ENCODE assay signal across 8 mouse cellular contexts in the genomic region with DNA sequence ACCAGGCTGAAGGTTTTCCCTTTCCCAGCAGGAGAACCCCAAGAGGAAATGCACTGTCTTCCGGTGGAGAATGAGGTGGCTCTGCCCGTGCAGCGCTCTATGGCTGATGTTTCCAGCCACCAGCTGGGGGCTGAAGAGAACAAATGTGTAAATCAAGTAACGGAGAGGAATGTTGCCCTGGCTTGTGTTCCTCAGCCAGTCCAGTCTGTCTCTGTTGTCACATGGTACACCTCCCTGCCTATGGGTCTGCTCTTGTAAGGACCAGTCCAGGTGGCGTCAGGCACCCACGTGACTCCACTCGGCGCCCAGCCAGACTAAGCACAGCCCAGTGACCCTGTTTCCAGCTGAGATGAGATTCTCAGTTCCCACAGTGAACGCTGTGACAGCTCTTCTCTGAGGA. TPM values are rescaled to one million over a fixed set of nuclear protein-coding genes. Genes with fewer than 3 reads are reported as not detected.
A peak's percentile ranks its signal among the peaks of the same experiment; 100 is the strongest.
DNase-seq lines count a peak whose midpoint lies in the region; ATAC-seq lines count a peak whose summit lies in the region.

No protein-coding gene starts in this region.

- DNase-seq in NIH3T3 (ENCODE audit: low read depth): peak; percentile 11
- DNase-seq in heart, postnatal 36 days: peak; percentile 34 to 54
- peak; percentile 67 to 78 for DNase-seq in kidney, postnatal 4 days
- no peak for DNase-seq in spleen, postnatal 4 days (ENCODE audit: low spot score in 2 of 2)
- DNase-seq in layer of hippocampus, adult 9-10 months (ENCODE audit: low spot score): no peak

- peaks cover 19% of the 10 kb centered on the region for H3K4me1 ChIP-seq in forebrain, embryonic 12.5 days
- peaks cover 18% of the 10 kb centered on the region for H3K4me1 ChIP-seq in midbrain, embryonic 12.5 days

- H3K4me3 ChIP-seq in forebrain, embryonic 12.5 days (replicated peaks): no peak overlapping the region
- no peak overlapping the region for H3K4me3 ChIP-seq in midbrain, embryonic 12.5 days

- H3K27ac ChIP-seq in forebrain, embryonic 12.5 days: 0 out of 2 replicates have a peak overlapping the region, but pooled peaks have one; percentile 19
- H3K27ac ChIP-seq in midbrain, embryonic 12.5 days (replicated peaks): 0 out of 2 replicates have a peak overlapping the region, but pooled peaks have one; percentile 35

- H3K9ac ChIP-seq in forebrain, embryonic 12.5 days: no peak overlapping the region
- no peak overlapping the region for H3K9ac ChIP-seq in midbrain, embryonic 12.5 days (replicated peaks)

- H3K9me3 ChIP-seq in forebrain, embryonic 12.5 days: 0 out of 2 replicates have a peak, but pooled peaks cover 3% of the 10 kb centered on the region
- H3K9me3 ChIP-seq in midbrain, embryonic 12.5 days: peaks cover under 1% of the 10 kb centered on the region; the same call in 1 of the 2 replicates

- intact Hi-C loops in heart, postnatal 36 days (cut with DNase I): no loop called here

- ATAC-seq in CD4-positive, CD25-positive, alpha-beta regulatory T cell, adult 4 months: peak; percentile 28
- peak; percentile 91 for ATAC-seq in forebrain, embryonic 12.5 days (ENCODE audit: low FRiP score)
- ATAC-seq in midbrain, embryonic 12.5 days (ENCODE audit: low FRiP score, low read depth): peak; percentile 87

- WGBS in forebrain, embryonic 12.5 days: 26% methylated on average over 9 of the region's 9 CpGs
- 24% methylated on average over 9 of the region's 9 CpGs for WGBS in midbrain, embryonic 12.5 days

- peaks cover 15% of the 10 kb centered on the region; the same call in 1 of the 2 replicates for H3K27me3 ChIP-seq in forebrain, embryonic 12.5 days
- peaks cover 18% of the 10 kb centered on the region for H3K27me3 ChIP-seq in midbrain, embryonic 12.5 days

- no peaks in the 10 kb centered on the region for H3K36me3 ChIP-seq in forebrain, embryonic 12.5 days (replicated peaks)
- H3K36me3 ChIP-seq in midbrain, embryonic 12.5 days: no peaks in the 10 kb centered on the region

- peak overlapping the region; percentile 31; the same call in 1 of the 2 replicates for H3K4me2 ChIP-seq in forebrain, embryonic 12.5 days
- peak overlapping the region; percentile 31 for H3K4me2 ChIP-seq in midbrain, embryonic 12.5 days (replicated peaks)

RNA-seq across cellular contexts. Expression of a gene that starts 34.7 kb away (rescaled TPM):
- not detected for polyA plus RNA-seq in CD4-positive, CD25-positive, alpha-beta regulatory T cell, adult 4 months (2017; shearing (Covaris generic))
- polyA plus RNA-seq in forebrain, embryonic 12.5 days (2016; fragmentation: Nextera tagmentation; extraction: Ambion mirVana): not detected in 2 replicates
- not detected for total RNA-seq in heart, postnatal 36 days (2021)
- not detected in 2 replicates for polyA plus RNA-seq in midbrain, embryonic 12.5 days (2016; fragmentation: Nextera tagmentation; extraction: Ambion mirVana)

Comparison
In these comparisons a context has a peak if more than half of its experiments do, and no peak if none do; other contexts are left out.
1. ATAC-seq: peak in every context shown above with its lines; median percentile 91 in forebrain, embryonic 12.5 days; 87 in midbrain, embryonic 12.5 days; 28 in CD4-positive, CD25-positive, alpha-beta regulatory T cell, adult 4 months.
2. DNase-seq: peak in NIH3T3 (single experiment), heart, postnatal 36 days (2 of 2) and kidney, postnatal 4 days (2 of 2); none in spleen, postnatal 4 days (0 of 2) and layer of hippocampus, adult 9-10 months (single experiment).